Mouse (Mus musculus) naive thymus-derived CD4-positive, alpha-beta T cell, adult 5 months (primary cell): ENCODE measurements around the gene Hoxc12. TPM values are rescaled to one million over a fixed set of nuclear protein-coding genes. Genes with fewer than 3 reads are reported as not detected.

Experiments
- polyA plus RNA-seq: library from polyadenylated mRNA; unstranded; fragments of 100-300 nt; shearing (Covaris generic); gene quantifications from one replicate; pipeline ENCODE4 v1.2.1, GENCODE M21; 2017

Gene Hoxc12
- polyA plus RNA-seq = not detected

GRCm38 (mm10) chr15:102936279-102936972, at the start of gene Hoxc12:
TSS of gene Hoxc12 (plus strand) at chr15:102936757.

GRCm38 (mm10) chr15:102921053-102922011, 15.2 kb upstream of the Hoxc12 start, which contains the start of gene Hoxc13:
TSS of gene Hoxc13 (plus strand) at chr15:102921103.

GRCm38 (mm10) chr15:102954192-102955006, 17.8 kb downstream of the Hoxc12 start, which contains the start of gene Hoxc11:
TSS of gene Hoxc11 (plus strand) at chr15:102954427.

GRCm38 (mm10) chr15:102966776-102967311, 30.3 kb downstream of the Hoxc12 start, which contains the start of gene Hoxc10:
TSS of gene Hoxc10 (plus strand) at chr15:102966796.

GRCm38 (mm10) chr15:102967312-102967510, 30.7 kb downstream of the Hoxc12 start, which contains the start of gene Hoxc5:
TSS of gene Hoxc5 (plus strand) at chr15:102967443.

GRCm38 (mm10) chr15:102976171-102976570, 39.6 kb downstream of the Hoxc12 start, which contains the start of gene Hoxc9:
TSS of gene Hoxc9 (plus strand) at chr15:102976439.

Other genes with a start within 250 kb of the Hoxc12 start
- 37.6 TPM for gene Calcoco1, start 214.6 kb upstream of the Hoxc12 start, polyA plus RNA-seq
- not detected for gene Hoxc13, start 15.7 kb upstream of the Hoxc12 start, polyA plus RNA-seq
- gene Hoxc11, start 17.7 kb downstream of the Hoxc12 start, polyA plus RNA-seq = not detected
- not detected for gene Hoxc10, start 30.0 kb downstream of the Hoxc12 start, polyA plus RNA-seq
- not detected for gene Hoxc5, start 30.7 kb downstream of the Hoxc12 start, polyA plus RNA-seq
- not detected for gene Hoxc9, start 39.7 kb downstream of the Hoxc12 start, polyA plus RNA-seq
- not detected for gene Hoxc8, start 53.9 kb downstream of the Hoxc12 start, polyA plus RNA-seq
- gene Hoxc6, start 61.5 kb downstream of the Hoxc12 start, polyA plus RNA-seq = not detected
- not detected for gene Hoxc4, start 82.2 kb downstream of the Hoxc12 start, polyA plus RNA-seq
- gene Smug1, start 230.3 kb downstream of the Hoxc12 start, polyA plus RNA-seq = 4.9 TPM